Mouse (Mus musculus): ENCODE data around the gene Trim24. TPM values are rescaled to one million over a fixed set of nuclear protein-coding genes. Genes with fewer than 3 reads are reported as not detected.

The Trim24 gene
- polyA plus RNA-seq, 1 experiment from 2014 or later: 18.5 TPM

DNA sequence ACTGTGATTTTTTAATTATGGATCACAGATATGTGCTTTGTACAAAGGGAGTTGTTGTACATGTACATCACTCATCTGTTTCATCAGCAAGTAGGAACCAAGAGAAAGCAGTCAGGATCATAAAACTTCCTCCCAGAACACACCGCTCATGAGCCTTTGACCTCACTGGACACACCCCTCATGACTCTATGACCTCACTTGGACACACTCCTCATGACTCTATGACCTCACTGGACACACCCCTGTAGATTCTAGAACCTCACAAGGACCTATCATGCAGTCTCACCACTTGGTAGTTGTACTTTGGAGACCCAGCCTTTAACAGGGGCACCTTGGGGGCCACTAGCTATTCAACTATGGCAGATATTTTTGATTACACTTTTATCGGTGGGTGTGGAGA, 29.6 kb downstream of the Trim24 start:
- no peak for ATAC-seq (ENCODE audit: insufficient number of reproducible peaks, insufficient read depth, low FRiP score, low read depth)
- no peaks in the 10 kb centered on the region for H3K27me3 ChIP-seq (ENCODE audit: control insufficient read depth, insufficient read depth, low read length)
- H3K36me3 ChIP-seq (ENCODE audit: control insufficient read depth, insufficient read depth, low read length): peaks cover 19% of the 10 kb centered on the region
- no peak overlapping the region for H3K4me3 ChIP-seq (ENCODE audit: control insufficient read depth in 1 of 2, insufficient read depth in 1 of 2, low read depth in 1 of 2, low read length in 2 of 2)
- no peak overlapping the region for H3K27ac ChIP-seq (replicated peaks in 1 of 2; ENCODE audit: control insufficient read depth in 1 of 2, insufficient read depth in 1 of 2, low read depth in 2 of 2, low read length in 2 of 2)
- H3K4me2 ChIP-seq (ENCODE audit: low read length): no peak overlapping the region
- no peaks in the 10 kb centered on the region for H3K9me3 ChIP-seq (ENCODE audit: control insufficient read depth, low read length)
- WGBS: 98% methylated on average over 2 of the region's 2 CpGs
- no peak overlapping the region for H3K9ac ChIP-seq (ENCODE audit: low read length)
- peaks cover 7 to 9% of the 10 kb centered on the region in 2 experiments for H3K4me1 ChIP-seq (ENCODE audit: control insufficient read depth in 2 of 2, insufficient read depth in 2 of 2, low read length in 2 of 2)

- no peaks in the 10 kb centered on the region for H3K27me3 ChIP-seq (ENCODE audit: control insufficient read depth, insufficient read depth, low read length)
- no peaks in the 10 kb centered on the region for H3K4me1 ChIP-seq (ENCODE audit: control insufficient read depth in 2 of 2, insufficient read depth in 2 of 2, low read length in 2 of 2)
- no peak overlapping the region for H3K4me2 ChIP-seq (ENCODE audit: low read length)
- no peak overlapping the region for H3K9ac ChIP-seq (ENCODE audit: low read length)
- H3K36me3 ChIP-seq (ENCODE audit: control insufficient read depth, insufficient read depth, low read length): peaks cover 32% of the 10 kb centered on the region
- no peak for ATAC-seq (ENCODE audit: insufficient number of reproducible peaks, insufficient read depth, low FRiP score, low read depth)
- 78% methylated on average over 2 of the region's 2 CpGs for WGBS
- H3K9me3 ChIP-seq (ENCODE audit: control insufficient read depth, low read length): no peaks in the 10 kb centered on the region
- no peak overlapping the region for H3K4me3 ChIP-seq (ENCODE audit: control insufficient read depth in 1 of 2, insufficient read depth in 1 of 2, low read depth in 1 of 2, low read length in 2 of 2)
- no peak overlapping the region for H3K27ac ChIP-seq (replicated peaks in 1 of 2; ENCODE audit: control insufficient read depth in 1 of 2, insufficient read depth in 1 of 2, low read depth in 2 of 2, low read length in 2 of 2)
These were observed 31.2 kb downstream of the Trim24 start for GRCm38 (mm10) chr6:37901791-37902190.

DNA sequence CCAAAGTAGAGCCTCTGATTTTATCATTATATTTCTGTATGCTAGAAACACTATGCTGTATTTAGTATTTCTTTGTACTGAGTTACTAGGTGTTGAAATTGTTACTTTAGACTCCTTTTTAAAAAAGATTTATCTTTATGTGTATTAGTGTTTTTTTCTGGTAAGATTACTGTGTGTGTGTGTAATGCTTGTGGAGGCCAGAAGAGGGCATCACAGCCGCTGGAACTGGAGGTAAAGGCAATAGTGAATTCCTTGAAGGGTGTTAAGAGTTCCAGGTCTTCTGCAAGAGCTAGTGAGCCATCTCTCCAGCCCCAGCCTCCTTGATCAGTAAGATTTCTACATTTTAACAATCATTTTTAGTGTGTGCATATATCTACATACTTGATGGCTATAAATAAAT, 33.2 kb downstream of the Trim24 start:
- 72% methylated on average over 1 of the region's 1 CpGs for WGBS
- Histone ChIP-seq H3K9me3 (ENCODE audit: control insufficient read depth, low read length) (no peaks in the 10 kb centered on the region), H3K4me1 (ENCODE audit: control insufficient read depth in 2 of 2, insufficient read depth in 2 of 2, low read length in 2 of 2) (no peaks in the 10 kb centered on the region), H3K27me3 (ENCODE audit: control insufficient read depth, insufficient read depth, low read length) (no peaks in the 10 kb centered on the region), H3K27ac (replicated peaks in 1 of 2; ENCODE audit: control insufficient read depth in 1 of 2, insufficient read depth in 1 of 2, low read depth in 2 of 2, low read length in 2 of 2) (no peak overlapping the region), H3K9ac (ENCODE audit: low read length) (no peak overlapping the region), H3K4me2 (ENCODE audit: low read length) (no peak overlapping the region), H3K4me3 (ENCODE audit: control insufficient read depth in 1 of 2, insufficient read depth in 1 of 2, low read depth in 1 of 2, low read length in 2 of 2) (no peak overlapping the region), H3K36me3 (ENCODE audit: control insufficient read depth, insufficient read depth, low read length) (peaks cover 38% of the 10 kb centered on the region)
- ATAC-seq (ENCODE audit: insufficient number of reproducible peaks, insufficient read depth, low FRiP score, low read depth): no peak

GRCm38 (mm10) chr6:37913525-37913924, 42.9 kb downstream of the Trim24 start:
- Histone ChIP-seq H3K27ac (replicated peaks in 1 of 2; ENCODE audit: control insufficient read depth in 1 of 2, insufficient read depth in 1 of 2, low read depth in 2 of 2, low read length in 2 of 2) (no peak overlapping the region), H3K36me3 (ENCODE audit: control insufficient read depth, insufficient read depth, low read length) (peaks cover 29% of the 10 kb centered on the region), H3K9ac (ENCODE audit: low read length) (no peak overlapping the region), H3K4me3 (ENCODE audit: control insufficient read depth in 1 of 2, insufficient read depth in 1 of 2, low read depth in 1 of 2, low read length in 2 of 2) (no peak overlapping the region), H3K27me3 (ENCODE audit: control insufficient read depth, insufficient read depth, low read length) (no peaks in the 10 kb centered on the region), H3K4me2 (ENCODE audit: low read length) (no peak overlapping the region), H3K9me3 (ENCODE audit: control insufficient read depth, low read length) (0 out of 2 replicates have a peak, but pooled peaks cover 3% of the 10 kb centered on the region), H3K4me1 (ENCODE audit: control insufficient read depth in 2 of 2, insufficient read depth in 2 of 2, low read length in 2 of 2) (no peaks in the 10 kb centered on the region)
- 96% methylated on average over 2 of the region's 2 CpGs for WGBS
- ATAC-seq (ENCODE audit: insufficient number of reproducible peaks, insufficient read depth, low FRiP score, low read depth): no peak

GRCm38 (mm10) chr6:37925104-37925503, 54.5 kb downstream of the Trim24 start:
- no peak overlapping the region for H3K9ac ChIP-seq (ENCODE audit: low read length)
- whole genome bisulfite sequencing: 98% methylated on average over 1 of the region's 1 CpGs
- H3K9me3 ChIP-seq (ENCODE audit: control insufficient read depth, low read length): no peaks in the 10 kb centered on the region
- H3K27ac ChIP-seq (replicated peaks in 1 of 2; ENCODE audit: control insufficient read depth in 1 of 2, insufficient read depth in 1 of 2, low read depth in 2 of 2, low read length in 2 of 2): no peak overlapping the region
- no peaks in the 10 kb centered on the region for H3K27me3 ChIP-seq (ENCODE audit: control insufficient read depth, insufficient read depth, low read length)
- ATAC-seq (ENCODE audit: insufficient number of reproducible peaks, insufficient read depth, low FRiP score, low read depth): no peak
- no peak overlapping the region for H3K4me2 ChIP-seq (ENCODE audit: low read length)
- peaks cover 29% of the 10 kb centered on the region for H3K36me3 ChIP-seq (ENCODE audit: control insufficient read depth, insufficient read depth, low read length)
- no peaks in the 10 kb centered on the region for H3K4me1 ChIP-seq (ENCODE audit: control insufficient read depth in 2 of 2, insufficient read depth in 2 of 2, low read length in 2 of 2)
- no peak overlapping the region for H3K4me3 ChIP-seq (ENCODE audit: control insufficient read depth in 1 of 2, insufficient read depth in 1 of 2, low read depth in 1 of 2, low read length in 2 of 2)

GRCm38 (mm10) chr6:37926751-37927150, 56.1 kb downstream of the Trim24 start:
- no peak overlapping the region for H3K4me3 ChIP-seq (ENCODE audit: control insufficient read depth in 1 of 2, insufficient read depth in 1 of 2, low read depth in 1 of 2, low read length in 2 of 2)
- peaks cover 31% of the 10 kb centered on the region for H3K36me3 ChIP-seq (ENCODE audit: control insufficient read depth, insufficient read depth, low read length)
- H3K9ac ChIP-seq (ENCODE audit: low read length): no peak overlapping the region
- no peaks in the 10 kb centered on the region for H3K4me1 ChIP-seq (ENCODE audit: control insufficient read depth in 2 of 2, insufficient read depth in 2 of 2, low read length in 2 of 2)
- H3K27me3 ChIP-seq (ENCODE audit: control insufficient read depth, insufficient read depth, low read length): no peaks in the 10 kb centered on the region
- 86% methylated on average over 1 of the region's 1 CpGs for WGBS
- ATAC-seq (ENCODE audit: insufficient number of reproducible peaks, insufficient read depth, low FRiP score, low read depth): no peak
- H3K4me2 ChIP-seq (ENCODE audit: low read length): no peak overlapping the region
- no peaks in the 10 kb centered on the region for H3K9me3 ChIP-seq (ENCODE audit: control insufficient read depth, low read length)
- H3K27ac ChIP-seq (replicated peaks in 1 of 2; ENCODE audit: control insufficient read depth in 1 of 2, insufficient read depth in 1 of 2, low read depth in 2 of 2, low read length in 2 of 2): no peak overlapping the region

DNA sequence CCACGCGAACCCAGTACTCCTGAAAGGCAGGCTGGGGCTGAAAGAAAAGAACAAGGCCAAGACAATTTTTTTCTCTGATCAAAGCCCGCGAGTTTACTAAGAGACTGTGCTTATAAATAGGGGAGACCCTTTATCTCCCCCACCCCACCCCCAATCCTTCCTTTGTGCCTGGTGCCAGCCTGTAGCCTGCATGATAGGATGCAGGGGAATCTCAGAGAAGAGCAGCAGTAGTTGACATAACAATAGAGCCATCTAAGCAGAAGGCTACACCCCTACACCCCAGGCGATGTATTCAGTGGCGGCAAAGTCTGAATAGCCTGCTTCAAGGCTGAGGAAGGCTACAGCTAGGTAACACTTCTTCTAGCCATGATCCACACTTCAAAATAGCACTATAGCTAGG, 65.9 kb downstream of the Trim24 start:
- 68% methylated on average over 6 of the region's 6 CpGs for WGBS
- H3K4me3 ChIP-seq (ENCODE audit: control insufficient read depth in 1 of 2, insufficient read depth in 1 of 2, low read depth in 1 of 2, low read length in 2 of 2): no peak overlapping the region
- peaks cover 34% of the 10 kb centered on the region for H3K36me3 ChIP-seq (ENCODE audit: control insufficient read depth, insufficient read depth, low read length)
- H3K27me3 ChIP-seq (ENCODE audit: control insufficient read depth, insufficient read depth, low read length): no peaks in the 10 kb centered on the region
- no peak overlapping the region for H3K27ac ChIP-seq (replicated peaks in 1 of 2; ENCODE audit: control insufficient read depth in 1 of 2, insufficient read depth in 1 of 2, low read depth in 2 of 2, low read length in 2 of 2)
- no peak overlapping the region for H3K9ac ChIP-seq (ENCODE audit: low read length)
- ATAC-seq (ENCODE audit: insufficient number of reproducible peaks, insufficient read depth, low FRiP score, low read depth): no peak
- H3K4me1 ChIP-seq (ENCODE audit: control insufficient read depth in 2 of 2, insufficient read depth in 2 of 2, low read length in 2 of 2): peaks cover 0 to 5% of the 10 kb centered on the region in 2 experiments; a peak in 1 of 4 replicates
- no peak overlapping the region for H3K4me2 ChIP-seq (ENCODE audit: low read length)
- no peaks in the 10 kb centered on the region for H3K9me3 ChIP-seq (ENCODE audit: control insufficient read depth, low read length)

DNA sequence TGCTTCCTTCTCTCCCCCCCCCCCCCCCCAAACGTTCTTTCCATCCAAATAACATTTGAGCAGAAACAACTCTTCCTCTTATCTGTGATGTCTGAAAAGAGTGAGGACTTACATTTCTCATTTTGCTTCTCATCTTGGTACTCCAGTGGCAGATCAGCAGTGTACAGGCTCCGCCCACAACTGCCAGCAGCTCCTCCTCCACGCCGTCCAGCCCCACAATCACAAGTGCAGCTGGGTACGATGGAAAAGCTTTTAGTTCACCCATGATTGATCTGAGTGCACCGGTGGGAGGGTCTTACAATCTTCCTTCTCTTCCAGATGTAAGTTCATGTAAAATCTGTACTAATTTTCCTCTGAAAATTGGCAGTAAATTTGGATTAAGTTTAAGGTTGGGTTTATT, 80.7 kb downstream of the Trim24 start:
- ATAC-seq (ENCODE audit: insufficient number of reproducible peaks, insufficient read depth, low FRiP score, low read depth): no peak
- no peak overlapping the region for H3K27ac ChIP-seq (replicated peaks in 1 of 2; ENCODE audit: control insufficient read depth in 1 of 2, insufficient read depth in 1 of 2, low read depth in 2 of 2, low read length in 2 of 2)
- no peak overlapping the region for H3K4me2 ChIP-seq (ENCODE audit: low read length)
- no peak overlapping the region for H3K4me3 ChIP-seq (ENCODE audit: control insufficient read depth in 1 of 2, insufficient read depth in 1 of 2, low read depth in 1 of 2, low read length in 2 of 2)
- H3K4me1 ChIP-seq (ENCODE audit: control insufficient read depth in 2 of 2, insufficient read depth in 2 of 2, low read length in 2 of 2): no peaks in the 10 kb centered on the region; a peak in 1 of 4 replicates
- WGBS: 85% methylated on average over 6 of the region's 6 CpGs
- peaks cover 81% of the 10 kb centered on the region for H3K36me3 ChIP-seq (ENCODE audit: control insufficient read depth, insufficient read depth, low read length)
- H3K9ac ChIP-seq (ENCODE audit: low read length): no peak overlapping the region
- no peaks in the 10 kb centered on the region for H3K9me3 ChIP-seq (ENCODE audit: control insufficient read depth, low read length)
- no peaks in the 10 kb centered on the region for H3K27me3 ChIP-seq (ENCODE audit: control insufficient read depth, insufficient read depth, low read length)
